Mouse (Mus musculus) kidney, postnatal 0 days (tissue): ENCODE data around the gene Per2. TPM values are rescaled to one million over a fixed set of nuclear protein-coding genes. Genes with fewer than 3 reads are reported as not detected.

ENCODE experiments used
- ATAC-seq: fragments of 200-750 bp; cut with Nextera tagmentation; replicated peaks from 2 replicates; pipeline ENCODE4 v1.8.0; 2017; ENCODE audit warnings: low read depth, moderate number of reproducible peaks, moderate TSS enrichment, moderate library complexity; ENCODE audit not compliant: low FRiP score
- DNase-seq: peaks from one replicate; pipeline ENCODE4 v3.0.0-alpha.2; 2016; ENCODE audit warnings: low spot score
- H3K27ac ChIP-seq: fragments of 300-500 bp; sonication (generic); 2 replicates; pipeline ENCODE4 v1.5.1; 2014; ENCODE audit warnings: mild to moderate bottlenecking
- H3K27me3 ChIP-seq: fragments of 300-500 bp; sonication (generic); 2 replicates; pipeline ENCODE4 v1.6.1; 2014; ENCODE audit warnings: low read length, mixed read lengths; ENCODE audit not compliant: insufficient read depth
- H3K36me3 ChIP-seq: fragments of 300-500 bp; sonication (generic); 2 replicates; pipeline ENCODE4 v1.6.1; 2014; ENCODE audit warnings: low read length, mixed read lengths; ENCODE audit not compliant: insufficient read depth
- H3K4me1 ChIP-seq: fragments of 300-500 bp; sonication (generic); replicated peaks from 2 replicates; pipeline ENCODE4 v1.6.1; 2014; ENCODE audit warnings: antibody characterized with exemption, low read length, mixed read lengths; ENCODE audit not compliant: insufficient read depth
- H3K4me2 ChIP-seq: fragments of 300-500 bp; sonication (generic); 2 replicates; pipeline ENCODE4 v1.6.1; 2014; ENCODE audit warnings: mild to moderate bottlenecking, low read length, moderate library complexity, mixed read lengths
- H3K4me3 ChIP-seq: fragments of 300-500 bp; sonication (generic); replicated peaks from 2 replicates; pipeline ENCODE4 v1.5.1; 2014; ENCODE audit warnings: low read depth, low read length
- H3K9ac ChIP-seq: fragments of 300-500 bp; sonication (generic); 2 replicates; pipeline ENCODE4 v1.6.1; 2014; ENCODE audit warnings: low read depth, low read length
- H3K9me3 ChIP-seq: fragments of 300-500 bp; sonication (generic); replicated peaks from 2 replicates; pipeline ENCODE4 v1.6.1; 2016; ENCODE audit warnings: low read length, inconsistent platforms, mixed read lengths
- CTCF ChIP-seq: IDR thresholded peaks from 2 replicates; pipeline ENCODE4 v1.5.1; 2016; ENCODE audit warnings: antibody characterized with exemption, low read depth, mild to moderate bottlenecking, moderate library complexity
- WGBS: fragments of 180-500 bp; shearing (Covaris S2); extraction: QIAGEN DNeasy Blood & Tissue Kit; methylation state at CpG from one replicate; pipeline ENCODE4 v1.1.7; 2014; 5-methylcytosine and 5-hydroxymethylcytosine counted together
- polyA plus RNA-seq: library from polyadenylated mRNA; unstranded; fragments of >200 nt; fragmentation: Nextera tagmentation; extraction: Ambion mirVana; gene quantifications from 2 replicates; pipeline ENCODE4 v1.2.1, GENCODE M21; 2015

Gene Per2
- polyA plus RNA-seq, 1 experiment from 2014 or later = 2.7 TPM

DNA sequence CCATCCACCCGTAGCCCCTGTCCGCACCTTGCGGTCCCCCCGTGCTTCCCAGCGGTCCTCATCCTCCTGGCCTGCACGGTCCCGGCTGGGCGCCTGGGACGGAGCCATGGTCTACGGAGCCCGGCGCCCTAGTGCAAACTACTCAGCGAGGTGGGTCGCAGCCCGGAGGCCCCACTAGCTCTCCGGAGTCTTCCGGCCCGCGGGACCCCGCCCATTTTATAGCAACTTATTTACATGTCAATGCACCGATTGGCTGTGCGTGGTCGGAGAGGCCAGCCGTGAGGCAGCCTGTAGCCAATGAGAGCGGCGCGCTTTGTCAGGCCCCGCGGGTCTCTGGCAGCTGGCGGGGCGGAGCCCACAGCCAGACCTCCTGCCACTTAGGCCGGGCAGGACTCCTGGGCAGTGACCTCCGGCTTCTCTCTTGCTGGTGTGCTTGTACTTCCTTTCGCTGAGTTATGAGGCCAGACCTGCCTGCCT is 46.1 kb downstream of the Per2 start:
- H3K36me3 ChIP-seq = peaks cover 10% of the 10 kb centered on the region; the same call in 1 of the 2 replicates
- peak overlapping the region; percentile 65 for H3K9ac ChIP-seq
- H3K4me1 ChIP-seq = peaks cover 23% of the 10 kb centered on the region; the same call in 1 of the 2 replicates
- WGBS = under 1% methylated on average over 34 of the region's 34 CpGs
- peak overlapping the region; percentile 48 for H3K4me3 ChIP-seq
- no peaks in the 10 kb centered on the region for H3K9me3 ChIP-seq
- H3K4me2 ChIP-seq = peak overlapping the region; percentile 94
- TF ChIP-seq CTCF = no peak; the same call in 1 of the 2 replicates
- peak overlapping the region; percentile 89 for H3K27ac ChIP-seq
- H3K27me3 ChIP-seq = no peaks in the 10 kb centered on the region
- DNase-seq = peak; percentile 99
- peak; percentile 95 for ATAC-seq

- no peaks in the 10 kb centered on the region for H3K27me3 ChIP-seq
- H3K9ac ChIP-seq = peak overlapping the region; percentile 65
- peak; percentile 6 for ATAC-seq
- peak overlapping the region; percentile 68 for H3K27ac ChIP-seq
- peak overlapping the region; percentile 48 for H3K4me3 ChIP-seq
- no peak for DNase-seq
- H3K36me3 ChIP-seq = peaks cover 7% of the 10 kb centered on the region; the same call in 1 of the 2 replicates
- H3K4me1 ChIP-seq = peaks cover 23% of the 10 kb centered on the region; the same call in 1 of the 2 replicates
- H3K9me3 ChIP-seq = no peaks in the 10 kb centered on the region
- WGBS = 5% methylated on average over 59 of the region's 65 CpGs
- peak; percentile 34 for TF ChIP-seq CTCF
- peak overlapping the region; percentile 94 for H3K4me2 ChIP-seq
Observed at GRCm38 (mm10) chr1:91412286-91413029, 46.7 kb downstream of the Per2 start.

DNA sequence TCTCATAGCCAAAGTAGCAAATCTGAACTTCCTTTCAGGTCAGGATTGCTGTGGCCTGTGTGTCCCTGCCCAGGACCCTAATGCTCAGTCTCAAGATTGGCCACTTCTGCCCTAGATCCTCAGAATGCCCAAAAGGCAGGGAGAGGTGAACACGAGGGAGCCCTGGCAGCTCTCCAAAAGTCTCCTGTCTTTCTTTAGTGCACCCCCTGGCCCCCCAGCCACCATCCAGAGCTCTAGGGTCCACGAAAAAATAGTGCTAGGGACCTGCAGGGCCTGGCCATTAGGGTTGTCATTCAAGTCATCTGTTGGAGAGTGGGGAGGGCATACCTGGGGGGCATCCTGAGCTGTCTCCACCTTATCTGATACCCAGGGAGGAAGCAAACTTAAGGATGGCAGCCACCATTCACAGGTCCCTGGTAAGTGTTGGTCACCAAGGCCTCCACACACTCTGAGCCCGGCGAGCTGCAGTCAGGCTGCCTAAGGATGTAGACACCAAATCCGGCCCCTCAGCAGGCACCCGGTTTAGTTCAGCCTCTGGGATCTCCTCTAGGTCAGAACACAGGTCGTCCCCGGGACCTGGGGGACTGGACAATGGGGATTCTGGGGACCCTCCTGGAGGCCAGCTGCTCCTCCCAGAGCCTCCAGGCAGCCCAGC is 47.4 kb downstream of the Per2 start:
- H3K4me1 ChIP-seq = peaks cover 23% of the 10 kb centered on the region; the same call in 1 of the 2 replicates
- DNase-seq (no peak), ATAC-seq (no peak)
- peak overlapping the region; percentile 48 for H3K4me3 ChIP-seq
- no peaks in the 10 kb centered on the region for H3K9me3 ChIP-seq
- H3K27ac ChIP-seq = no peak overlapping the region
- 70% methylated on average over 8 of the region's 8 CpGs for WGBS
- 0 out of 2 replicates have a peak, but pooled peaks cover 3% of the 10 kb centered on the region for H3K36me3 ChIP-seq
- H3K4me2 ChIP-seq = peak overlapping the region; percentile 94
- no peak for TF ChIP-seq CTCF
- peak overlapping the region; percentile 65; the same call in 1 of the 2 replicates for H3K9ac ChIP-seq
- H3K27me3 ChIP-seq = no peaks in the 10 kb centered on the region

DNA sequence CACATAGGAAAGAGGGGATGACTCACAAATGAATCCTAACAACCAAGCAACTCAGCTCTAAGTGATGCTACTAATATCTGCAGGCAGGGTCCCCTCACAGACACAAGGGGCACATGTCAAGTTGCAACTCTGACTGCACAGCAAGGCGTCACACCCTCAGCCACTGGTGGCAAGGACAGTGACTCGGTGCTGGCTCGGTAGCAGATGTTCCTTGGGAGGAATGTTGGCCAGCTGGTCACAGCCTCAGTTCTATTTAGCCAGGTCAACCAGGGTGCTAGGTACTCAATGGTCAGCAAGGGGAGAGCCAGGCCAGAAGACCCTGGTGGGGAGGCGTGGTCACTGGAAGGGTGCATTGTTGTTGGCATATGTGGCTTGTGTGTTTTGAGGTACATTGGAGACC is 51.3 kb downstream of the Per2 start:
- Histone ChIP-seq H3K4me3 (no peak overlapping the region), H3K4me1 (peaks cover 11% of the 10 kb centered on the region; the same call in 1 of the 2 replicates), H3K9me3 (no peaks in the 10 kb centered on the region), H3K4me2 (no peak overlapping the region), H3K27ac (no peak overlapping the region), H3K27me3 (no peaks in the 10 kb centered on the region), H3K36me3 (no peaks in the 10 kb centered on the region), H3K9ac (no peak overlapping the region)
- no peak for DNase-seq
- no peak for ATAC-seq
- 75% methylated on average over 4 of the region's 4 CpGs for WGBS
- TF ChIP-seq CTCF = no peak

GRCm38 (mm10) chr1:91405406-91406169 is 53.5 kb downstream of the Per2 start:
- no peaks in the 10 kb centered on the region for H3K27me3 ChIP-seq
- H3K4me1 ChIP-seq = no peaks in the 10 kb centered on the region
- no peak overlapping the region for H3K27ac ChIP-seq
- DNase-seq (no peak), ATAC-seq (peak; percentile 34; the same call in 1 of the 2 replicates)
- H3K36me3 ChIP-seq = no peaks in the 10 kb centered on the region
- no peak for TF ChIP-seq CTCF
- no peak overlapping the region for H3K4me3 ChIP-seq
- WGBS = 57% methylated on average over 23 of the region's 23 CpGs
- no peak overlapping the region for H3K9ac ChIP-seq
- no peaks in the 10 kb centered on the region for H3K9me3 ChIP-seq
- H3K4me2 ChIP-seq = no peak overlapping the region

GRCm38 (mm10) chr1:91404976-91405375 is 54.1 kb downstream of the Per2 start:
- ATAC-seq (no peak), DNase-seq (no peak)
- Histone ChIP-seq H3K9ac (no peak overlapping the region), H3K36me3 (no peaks in the 10 kb centered on the region), H3K4me2 (no peak overlapping the region), H3K4me1 (no peaks in the 10 kb centered on the region), H3K4me3 (no peak overlapping the region), H3K9me3 (no peaks in the 10 kb centered on the region), H3K27ac (no peak overlapping the region), H3K27me3 (no peaks in the 10 kb centered on the region)
- no peak for TF ChIP-seq CTCF
- WGBS = 27% methylated on average over 1 of the region's 1 CpGs
